Mouse (Mus musculus) CH12.LX (cell line): ENCODE measurements around the gene Rasgrp3. TPM values are rescaled to one million over a fixed set of nuclear protein-coding genes. Genes with fewer than 3 reads are reported as not detected.

ENCODE experiments used
- DNase-seq: peaks from one replicate; pipeline ENCODE4 v3.0.0-alpha.2; 2013; ENCODE audit errors: extremely low read depth
- H3K27ac ChIP-seq: 2 replicates; pipeline ENCODE4 v1.5.1; 2012; ENCODE audit warnings: low read depth, mild to moderate bottlenecking, control low read depth, moderate library complexity; ENCODE audit not compliant: insufficient read depth
- H3K27me3 ChIP-seq: replicated peaks from 2 replicates; pipeline ENCODE3; 2012; ENCODE audit warnings: inconsistent platforms
- H3K36me3 ChIP-seq, 2 experiments: replicated peaks in 1 of 2; 2 replicates each; pipeline versions ENCODE3 to v1.6.1; 2012; ENCODE audit warnings: inconsistent platforms in 1 of 2, low read length in 1 of 2, mild to moderate bottlenecking in 1 of 2, mixed read lengths in 1 of 2, moderate library complexity in 1 of 2; ENCODE audit not compliant: control insufficient read depth in 1 of 2, insufficient read depth in 1 of 2
- H3K4me1 ChIP-seq, 2 experiments: 2 replicates each; pipeline ENCODE4 v1.6.1; 2012; ENCODE audit warnings: inconsistent platforms in 1 of 2, moderate library complexity in 1 of 2; ENCODE audit not compliant: insufficient read depth in 2 of 2, control insufficient read depth in 1 of 2
- H3K4me2 ChIP-seq: 2 replicates; pipeline ENCODE4 v1.6.1; 2012; ENCODE audit warnings: low read depth, mild to moderate bottlenecking, control low read depth; ENCODE audit not compliant: poor library complexity, insufficient read depth, severe bottlenecking
- H3K4me3 ChIP-seq, 3 experiments: fragments of 150-350 bp in 1 of 3; sonication (generic) in 1 of 3; replicated peaks in 1 of 3; 2 replicates each; pipeline versions ENCODE3 to v1.5.1; 2011 to 2012; ENCODE audit warnings: low read depth in 2 of 3, low read length in 2 of 3, mild to moderate bottlenecking in 2 of 3, moderate library complexity in 2 of 3, control low read depth in 1 of 3, improper control_type of control experiment in 1 of 3, inconsistent platforms in 1 of 3, mixed read lengths in 1 of 3; ENCODE audit not compliant: poor library complexity in 1 of 3
- H3K79me2 ChIP-seq: replicated peaks from 2 replicates; pipeline ENCODE4 v1.6.1; 2012; ENCODE audit warnings: mild to moderate bottlenecking, moderate library complexity; ENCODE audit not compliant: control insufficient read depth, poor library complexity, insufficient read depth, severe bottlenecking; ENCODE audit errors: extremely low read depth
- H3K9ac ChIP-seq: 2 replicates; pipeline ENCODE4 v1.6.1; 2012; ENCODE audit warnings: low read depth, mild to moderate bottlenecking, control low read depth, moderate library complexity; ENCODE audit not compliant: insufficient read depth
- H3K9me3 ChIP-seq: replicated peaks from 2 replicates; pipeline ENCODE3; 2012; ENCODE audit warnings: low read length, inconsistent platforms, mixed read lengths
- CTCF ChIP-seq, 2 experiments: IDR thresholded peaks in 1 of 2; conservative IDR thresholded peaks in 1 of 2; 2 replicates each; pipeline ENCODE4 v1.5.1; 2011 to 2012; ENCODE audit warnings: low read depth in 2 of 2, low read length in 2 of 2, improper control_type of control experiment in 1 of 2, inconsistent platforms in 1 of 2, mild to moderate bottlenecking in 1 of 2, moderate library complexity in 1 of 2
- ELF1 ChIP-seq: IDR thresholded peaks from 2 replicates; pipeline ENCODE4 v1.6.1; 2014; ENCODE audit warnings: low read depth, mild to moderate bottlenecking, inconsistent platforms, low read length, improper control_type of control experiment
- EP300 ChIP-seq: IDR thresholded peaks from 2 replicates; pipeline ENCODE4 v1.6.1; 2011; ENCODE audit warnings: low read length, improper control_type of control experiment
- KAT2A ChIP-seq: IDR thresholded peaks from 2 replicates; pipeline ENCODE4 v1.6.1; 2012; ENCODE audit warnings: low read length, improper control_type of control experiment, inconsistent platforms; ENCODE audit not compliant: insufficient replicate concordance
- MAFK ChIP-seq: IDR thresholded peaks from 2 replicates; pipeline ENCODE4 v1.6.1; 2011; ENCODE audit warnings: low read length, improper control_type of control experiment; ENCODE audit not compliant: insufficient replicate concordance
- MAX ChIP-seq: IDR thresholded peaks from 2 replicates; pipeline ENCODE4 v1.6.1; 2011; ENCODE audit warnings: low read length, improper control_type of control experiment
- MAZ ChIP-seq: IDR thresholded peaks from 2 replicates; pipeline ENCODE4 v1.6.1; 2012; ENCODE audit warnings: low read depth, mild to moderate bottlenecking, inconsistent platforms, low read length, improper control_type of control experiment, moderate library complexity
- MEF2A ChIP-seq: IDR thresholded peaks from 2 replicates; pipeline ENCODE4 v1.6.1; 2014; ENCODE audit warnings: low read depth, mild to moderate bottlenecking, inconsistent platforms, low read length, improper control_type of control experiment, borderline replicate concordance
- MXI1 ChIP-seq: IDR thresholded peaks from 2 replicates; pipeline ENCODE4 v1.6.1; 2011; ENCODE audit warnings: mild to moderate bottlenecking, low read depth, low read length, improper control_type of control experiment
- MYC ChIP-seq: IDR thresholded peaks from 2 replicates; pipeline ENCODE4 v1.6.1; 2011; ENCODE audit warnings: low read depth, mild to moderate bottlenecking, improper control_type of control experiment, low read length
- NELFE ChIP-seq: IDR thresholded peaks from 2 replicates; pipeline ENCODE4 v1.6.1; 2011; ENCODE audit warnings: low read depth, low read length, improper control_type of control experiment
- NRF1 ChIP-seq: IDR thresholded peaks from 2 replicates; pipeline ENCODE4 v1.6.1; 2014; ENCODE audit warnings: low read depth, mild to moderate bottlenecking, inconsistent platforms, low read length, improper control_type of control experiment, moderate library complexity
- POLR2A ChIP-seq: IDR thresholded peaks from 2 replicates; pipeline ENCODE4 v1.6.1; 2011; ENCODE audit warnings: low read depth, mild to moderate bottlenecking, improper control_type of control experiment, low read length
- POLR2AphosphoS2 ChIP-seq: IDR thresholded peaks from 2 replicates; pipeline ENCODE4 v1.6.1; 2011; ENCODE audit warnings: low read depth, low read length, improper control_type of control experiment
- TBP ChIP-seq: conservative IDR thresholded peaks from 2 replicates; pipeline ENCODE4 v1.6.1; 2011; ENCODE audit warnings: low read depth, low read length, improper control_type of control experiment
- TCF12 ChIP-seq: IDR thresholded peaks from 2 replicates; pipeline ENCODE4 v1.6.1; 2014; ENCODE audit warnings: low read depth, mild to moderate bottlenecking, inconsistent platforms, low read length, improper control_type of control experiment
- UBTF ChIP-seq: IDR thresholded peaks from 2 replicates; pipeline ENCODE4 v1.6.1; 2012; ENCODE audit warnings: low read depth, mild to moderate bottlenecking, inconsistent platforms, low read length, improper control_type of control experiment, moderate library complexity
- USF1 ChIP-seq: IDR thresholded peaks from 2 replicates; pipeline ENCODE4 v1.6.1; 2014; ENCODE audit warnings: low read depth, mild to moderate bottlenecking, inconsistent platforms, low read length, improper control_type of control experiment
- USF2 ChIP-seq: conservative IDR thresholded peaks from 2 replicates; pipeline ENCODE4 v1.6.1; 2011; ENCODE audit warnings: low read depth, low read length, improper control_type of control experiment
- ZC3H11A ChIP-seq: IDR thresholded peaks from 2 replicates; pipeline ENCODE4 v1.6.1; 2012; ENCODE audit warnings: low read depth, mild to moderate bottlenecking, inconsistent platforms, low read length, improper control_type of control experiment
- ZKSCAN1 ChIP-seq: IDR thresholded peaks from 2 replicates; pipeline ENCODE4 v1.6.1; 2012; ENCODE audit warnings: low read depth, inconsistent platforms, low read length, improper control_type of control experiment, borderline replicate concordance
- ZNF384 ChIP-seq: IDR thresholded peaks from 2 replicates; pipeline ENCODE4 v1.6.1; 2012; ENCODE audit warnings: low read depth, low read length, improper control_type of control experiment, inconsistent platforms
- dilution Hi-C: fragments of 300-500 bp; cut with MboI; formaldehyde crosslinking; loops from 2 replicates; pipeline ENCODE4 v1.14.3; 2020; ENCODE audit warnings: low sequenced_read_pairs; ENCODE audit not compliant: extremely low pct_unique_long_range_greater_than_20kb, extremely low pct_ligation_motif_present
- in situ Hi-C: fragments of 300-500 bp; cut with MboI; formaldehyde crosslinking; loops from 3 replicates; pipeline ENCODE4 v1.14.3; 2019; ENCODE audit warnings: low sequenced_read_pairs, low pct_ligation_motif_present, low pct_unique_long_range_greater_than_20kb, mixed read lengths
- polyA plus RNA-seq: library from polyadenylated mRNA; unstranded; fragments of >175 nt; gene quantifications from 2 replicates; pipeline ENCODE4 v1.2.1, GENCODE M21; 2012; ENCODE audit warnings: low read depth; ENCODE audit not compliant: insufficient read length
- total RNA-seq, 2 experiments: library from RNA; depleted of rRNA; stranded (reverse); fragments of 300-350 nt in 1 of 2; fragments of >200 nt in 1 of 2; gene quantifications; 2 replicates each; pipeline ENCODE4 v1.2.3; 2012 to 2014

Gene Rasgrp3
- total and polyA plus RNA-seq, 3 experiments, result 79.6 to 164 (median 161) TPM

- no peaks in the 10 kb centered on the region for H3K79me2 ChIP-seq
- H3K4me2 ChIP-seq, result no peak overlapping the region
- H3K36me3 ChIP-seq, result peaks cover 49 to 87% of the 10 kb centered on the region in 2 experiments
- H3K4me3 ChIP-seq, result no peak overlapping the region
- H3K9me3 ChIP-seq, result no peaks in the 10 kb centered on the region
- in situ Hi-C loops (no loop called here), dilution Hi-C loops (no loop called here)
- no peak for TF ChIP-seq POLR2A
- no peak for TF ChIP-seq ELF1
- TF ChIP-seq NRF1, result no peak
- no peak for TF ChIP-seq MAFK
- TF ChIP-seq EP300, result no peak
- no peak for TF ChIP-seq MAX
- TF ChIP-seq MEF2A, result no peak
- TF ChIP-seq ZC3H11A, result no peak
- no peak for TF ChIP-seq ZNF384
- no peak for TF ChIP-seq NELFE
- no peak for TF ChIP-seq POLR2AphosphoS2
- no peak for TF ChIP-seq CTCF (conservative IDR thresholded peaks at IDR 0.05 in 1 of 2, IDR thresholded peaks at IDR 0.05 in 1 of 2; ENCODE audit: low read depth in 2 of 2, low read length in 2 of 2)
- no peak for TF ChIP-seq TBP
- no peak for TF ChIP-seq ZKSCAN1
- TF ChIP-seq USF1, result no peak
- no peak for TF ChIP-seq USF2
- TF ChIP-seq MAZ, result no peak
- TF ChIP-seq MYC, result no peak
- no peak for TF ChIP-seq KAT2A
- no peak for TF ChIP-seq TCF12
- no peak overlapping the region for H3K9ac ChIP-seq
- no peak for DNase-seq
- H3K4me1 ChIP-seq, result peaks cover 6 to 56% of the 10 kb centered on the region in 2 experiments
- no peak overlapping the region for H3K27ac ChIP-seq
- H3K27me3 ChIP-seq, result no peaks in the 10 kb centered on the region
Measured at GRCm38 (mm10) chr17:75523812-75524211, 88.1 kb downstream of the Rasgrp3 start.

GRCm38 (mm10) chr17:75526411-75526810, 90.7 kb downstream of the Rasgrp3 start:
- no peak overlapping the region for H3K27ac ChIP-seq
- H3K79me2 ChIP-seq, result no peaks in the 10 kb centered on the region
- TF ChIP-seq USF2, result no peak
- no peak for TF ChIP-seq UBTF
- TF ChIP-seq EP300, result no peak
- TF ChIP-seq ZKSCAN1, result no peak
- no peak for TF ChIP-seq USF1
- no peak for TF ChIP-seq MXI1
- H3K4me3 ChIP-seq, result no peak overlapping the region
- H3K36me3 ChIP-seq, result peaks cover 49 to 81% of the 10 kb centered on the region in 2 experiments
- H3K9me3 ChIP-seq, result peaks cover 3% of the 10 kb centered on the region
- no peaks in the 10 kb centered on the region for H3K27me3 ChIP-seq
- peaks cover 0 to 50% of the 10 kb centered on the region in 2 experiments; a peak in 2 of 4 replicates for H3K4me1 ChIP-seq
- in situ Hi-C loops, result loop anchor here (25.0 kb wide), 1 partner anchor 389 kb away; no protein-coding TSS in a partner anchor
- dilution Hi-C loops, result no loop called here
- DNase-seq, result no peak
- H3K9ac ChIP-seq, result no peak overlapping the region
- no peak overlapping the region for H3K4me2 ChIP-seq
